ENCODE assay signal across 1 mouse cellular context in the genomic region with DNA sequence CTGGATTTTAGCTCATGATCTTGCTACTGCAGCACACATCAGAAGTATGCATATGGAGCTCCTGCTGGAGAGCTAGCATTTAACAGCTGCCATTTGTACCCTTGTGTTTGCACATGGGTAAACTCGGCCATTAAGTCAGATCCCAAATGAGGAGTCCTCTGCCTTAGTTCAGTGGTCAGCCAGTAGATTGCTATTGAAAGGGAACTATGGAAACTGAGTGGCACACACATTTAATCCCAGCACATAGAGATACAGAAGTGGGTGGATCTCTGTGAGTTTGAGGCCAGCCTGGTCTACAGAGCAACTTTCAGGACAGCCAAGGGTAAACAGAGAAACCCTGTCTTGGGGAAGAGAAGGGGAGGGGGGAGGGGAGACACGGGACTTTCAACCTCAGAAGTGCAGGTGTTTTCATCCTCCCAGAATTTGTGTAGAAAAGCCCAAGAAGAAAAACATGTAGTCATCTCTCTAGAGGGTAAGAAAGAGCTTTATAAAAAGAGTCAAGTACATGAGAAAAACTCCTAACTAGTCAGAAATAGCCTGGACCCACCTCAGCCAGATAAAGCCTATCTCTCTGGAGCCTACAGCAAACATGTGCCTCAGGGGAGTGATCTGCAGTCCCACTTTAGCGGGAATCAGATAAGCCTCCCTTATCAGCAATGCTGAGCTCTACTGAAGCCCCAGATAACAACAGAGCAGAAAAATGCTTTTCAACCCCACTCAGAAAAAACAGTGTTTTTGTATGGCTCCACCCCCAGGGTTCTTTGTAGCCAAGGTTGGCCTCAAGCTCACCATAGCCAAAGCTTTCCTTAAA.
TF ChIP-seq lines count a peak whose summit lies in the region.

No protein-coding gene starts in this region.

TF ChIP-seq in MEL, 35 proteins besides CTCF, POLR2A, EP300 and RAD21:
- 0 out of 2 replicates have a peak, but pooled peaks have one; percentile 20 for TF ChIP-seq MEF2A (IDR thresholded peaks at IDR 0.05; ENCODE audit: extremely low read depth, insufficient replicate concordance, low read depth, low read length, poor library complexity, severe bottlenecking)
- TF ChIP-seq MAFK (IDR thresholded peaks at IDR 0.05; ENCODE audit: borderline replicate concordance, low read depth, low read length), result no peak
- TF ChIP-seq JUND (IDR thresholded peaks at IDR 0.05; ENCODE audit: low read depth, low read length), result no peak
- TF ChIP-seq MXI1 (IDR thresholded peaks at IDR 0.05; ENCODE audit: low read depth, low read length), result peak; percentile 84; the same call in 1 of the 2 replicates
- peak; percentile 95 for TF ChIP-seq TCF12 (IDR thresholded peaks at IDR 0.05; ENCODE audit: low read depth, low read length)
- no peak for TF ChIP-seq MYB (IDR thresholded peaks at IDR 0.05; ENCODE audit: low read depth, low read length)
- no peak for TF ChIP-seq NRF1 (IDR thresholded peaks at IDR 0.05; ENCODE audit: insufficient read depth, low read depth, low read length, poor library complexity, severe bottlenecking)
- TF ChIP-seq ZKSCAN1 (IDR thresholded peaks at IDR 0.05; ENCODE audit: low read depth, low read length), result no peak
- no peak for TF ChIP-seq HCFC1 (IDR thresholded peaks at IDR 0.05; ENCODE audit: low read depth, low read length)
- TF ChIP-seq CHD2 (IDR thresholded peaks at IDR 0.05; ENCODE audit: low read length), result no peak
- TF ChIP-seq USF1 (IDR thresholded peaks at IDR 0.05; ENCODE audit: low read depth, low read length), result peak; percentile 33; the same call in 1 of the 2 replicates
- TF ChIP-seq ELF1 (IDR thresholded peaks at IDR 0.05; ENCODE audit: low read depth, low read length), result no peak
- no peak for TF ChIP-seq E2F4 (IDR thresholded peaks at IDR 0.05; ENCODE audit: borderline replicate concordance, low read depth, low read length)
- TF ChIP-seq ETS1 (IDR thresholded peaks at IDR 0.05; ENCODE audit: low read depth, low read length), result peak; percentile 86
- peak; percentile 82 for TF ChIP-seq TBP (IDR thresholded peaks at IDR 0.05; ENCODE audit: low read depth, low read length)
- no peak for TF ChIP-seq MAX (IDR thresholded peaks at IDR 0.05; ENCODE audit: low read length)
- no peak for TF ChIP-seq ZMIZ1 (IDR thresholded peaks at IDR 0.05; ENCODE audit: low read depth, low read length)
- TF ChIP-seq GABPA (IDR thresholded peaks at IDR 0.05; ENCODE audit: low read depth, low read length), result no peak
- TF ChIP-seq UBTF (IDR thresholded peaks at IDR 0.05; ENCODE audit: borderline replicate concordance, insufficient read depth, low read depth, low read length), result no peak
- TF ChIP-seq BHLHE40 (IDR thresholded peaks at IDR 0.05; ENCODE audit: borderline replicate concordance, low read depth, low read length), result peak; percentile 86
- no peak for TF ChIP-seq NELFE (IDR thresholded peaks at IDR 0.05; ENCODE audit: low read depth, low read length)
- TF ChIP-seq ZNF384 (IDR thresholded peaks at IDR 0.05; ENCODE audit: low read depth, low read length), result peak; percentile 73; the same call in 1 of the 2 replicates
- peak; percentile 60; the same call in 1 of the 2 replicates for TF ChIP-seq RCOR1 (IDR thresholded peaks at IDR 0.05; ENCODE audit: low read depth, low read length)
- TF ChIP-seq CHD1 (IDR thresholded peaks at IDR 0.05; ENCODE audit: low read depth, low read length), result no peak
- 0 out of 2 replicates have a peak, but pooled peaks have one; percentile 17 for TF ChIP-seq ZC3H11A (IDR thresholded peaks at IDR 0.05; ENCODE audit: low read depth, low read length)
- TF ChIP-seq USF2 (IDR thresholded peaks at IDR 0.05; ENCODE audit: borderline replicate concordance in 1 of 2, insufficient read depth in 1 of 2, low read depth in 1 of 2, low read length in 2 of 2), result no peak
- no peak; the same call in 1 of the 2 replicates for TF ChIP-seq SIN3A (IDR thresholded peaks at IDR 0.05; ENCODE audit: low read length)
- TF ChIP-seq GATA1 (IDR thresholded peaks at IDR 0.05; ENCODE audit: low read depth, low read length), result peak; percentile 99
- peak; percentile 86 for TF ChIP-seq MYC (IDR thresholded peaks at IDR 0.05; ENCODE audit: low read depth, low read length)
- no peak for TF ChIP-seq SMC3 (IDR thresholded peaks at IDR 0.05; ENCODE audit: low read depth, low read length)
- 0 out of 2 replicates have a peak, but pooled peaks have one; percentile 64 for TF ChIP-seq MAZ (IDR thresholded peaks at IDR 0.05; ENCODE audit: low read depth, low read length)
- no peak for TF ChIP-seq POLR2AphosphoS5 (IDR thresholded peaks at IDR 0.05; ENCODE audit: borderline replicate concordance, low read depth, low read length)
- TF ChIP-seq KAT2A (conservative IDR thresholded peaks at IDR 0.05; ENCODE audit: low read depth, low read length), result no peak
- peak; percentile 17; the same call in 1 of the 2 replicates for TF ChIP-seq TAL1 (IDR thresholded peaks at IDR 0.05; ENCODE audit: low read length)
- TF ChIP-seq POLR2AphosphoS2 (IDR thresholded peaks at IDR 0.05; ENCODE audit: low read length), result no peak; the same call in 1 of the 2 replicates
